Mouse (Mus musculus) cortical plate, adult 2 months (tissue): ENCODE measurements around the gene Ccdc175.

Source experiments
- CTCF ChIP-seq: fragments of 200-500 bp; IDR thresholded peaks from 2 replicates; pipeline ENCODE4 v1.5.1; 2011; ENCODE audit warnings: mild to moderate bottlenecking, control low read depth, low read length; ENCODE audit not compliant: insufficient read depth; ENCODE audit errors: extremely low read depth
- POLR2A ChIP-seq: fragments of 200-500 bp; IDR thresholded peaks from 2 replicates; pipeline ENCODE4 v1.6.1; 2011; ENCODE audit warnings: mild to moderate bottlenecking, low read length, control low read depth; ENCODE audit not compliant: insufficient read depth; ENCODE audit errors: extremely low read depth

DNA sequence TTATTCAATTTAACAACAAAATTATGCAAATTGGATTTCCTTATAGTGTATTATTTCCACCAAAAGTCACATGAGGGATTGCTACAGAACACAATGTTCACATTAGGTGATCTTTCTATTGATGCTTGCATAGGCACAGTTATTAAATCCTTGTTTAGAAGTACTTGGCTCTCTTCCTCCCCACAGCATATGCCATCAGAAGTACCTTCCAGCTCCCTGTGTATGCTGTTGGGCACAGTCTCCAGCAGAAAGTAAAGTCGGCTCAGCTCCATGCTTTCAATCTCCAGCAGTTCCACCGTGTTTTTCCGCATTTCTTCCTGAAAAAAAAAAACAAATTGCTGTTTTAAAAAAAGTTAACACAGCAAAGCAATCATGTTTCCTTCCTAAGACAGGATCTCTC lies 6.5 kb downstream of the Ccdc175 start:
- TF ChIP-seq CTCF, result no peak
- TF ChIP-seq POLR2A, result no peak
